Mouse (Mus musculus) testis, adult 2 months (tissue): ENCODE data around the gene Banf2.

Experiments
- CTCF ChIP-seq: fragments of 200-500 bp; IDR thresholded peaks from 2 replicates; pipeline ENCODE4 v1.5.1; 2012; ENCODE audit warnings: low read depth, mild to moderate bottlenecking, inconsistent platforms, low read length, moderate library complexity; ENCODE audit not compliant: control insufficient read depth, insufficient read depth, insufficient replicate concordance
- POLR2A ChIP-seq: fragments of 200-500 bp; IDR thresholded peaks from 2 replicates; pipeline ENCODE4 v1.6.1; 2012; ENCODE audit warnings: low read depth, mild to moderate bottlenecking, inconsistent platforms, low read length, moderate library complexity; ENCODE audit not compliant: control insufficient read depth

DNA sequence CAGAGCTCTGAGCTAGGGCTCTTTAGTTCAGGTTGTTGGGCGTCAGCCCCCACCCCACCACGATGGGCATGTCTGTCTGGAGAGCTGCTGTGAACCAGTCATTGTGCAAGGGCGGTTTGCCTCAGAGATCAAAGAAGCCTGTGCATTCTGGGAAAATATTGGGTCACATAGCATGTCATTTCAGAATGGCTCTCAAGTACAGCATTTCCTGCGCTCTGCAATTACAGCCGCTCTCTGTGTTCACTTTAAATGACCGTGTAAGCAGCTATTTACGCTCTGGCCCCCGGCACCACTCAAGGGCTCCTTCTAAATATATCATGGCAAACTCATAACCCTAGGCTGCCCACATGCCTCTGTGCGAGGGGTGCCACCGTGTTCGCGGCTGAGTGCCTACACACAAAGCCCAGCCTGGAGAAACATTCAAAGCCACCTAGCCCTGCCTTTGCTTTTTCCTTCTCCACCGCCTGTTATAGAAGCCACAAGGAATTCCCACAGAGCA is 68.7 kb downstream of the Banf2 start:
- TF ChIP-seq POLR2A (no peak), CTCF (no peak)
